Mouse (Mus musculus): ENCODE results near the gene Acat1. TPM values are rescaled to one million over a fixed set of nuclear protein-coding genes. Genes with fewer than 3 reads are reported as not detected.

Acat1 gene
- polyA plus RNA-seq, 1 experiment = 80.2 TPM

DNA sequence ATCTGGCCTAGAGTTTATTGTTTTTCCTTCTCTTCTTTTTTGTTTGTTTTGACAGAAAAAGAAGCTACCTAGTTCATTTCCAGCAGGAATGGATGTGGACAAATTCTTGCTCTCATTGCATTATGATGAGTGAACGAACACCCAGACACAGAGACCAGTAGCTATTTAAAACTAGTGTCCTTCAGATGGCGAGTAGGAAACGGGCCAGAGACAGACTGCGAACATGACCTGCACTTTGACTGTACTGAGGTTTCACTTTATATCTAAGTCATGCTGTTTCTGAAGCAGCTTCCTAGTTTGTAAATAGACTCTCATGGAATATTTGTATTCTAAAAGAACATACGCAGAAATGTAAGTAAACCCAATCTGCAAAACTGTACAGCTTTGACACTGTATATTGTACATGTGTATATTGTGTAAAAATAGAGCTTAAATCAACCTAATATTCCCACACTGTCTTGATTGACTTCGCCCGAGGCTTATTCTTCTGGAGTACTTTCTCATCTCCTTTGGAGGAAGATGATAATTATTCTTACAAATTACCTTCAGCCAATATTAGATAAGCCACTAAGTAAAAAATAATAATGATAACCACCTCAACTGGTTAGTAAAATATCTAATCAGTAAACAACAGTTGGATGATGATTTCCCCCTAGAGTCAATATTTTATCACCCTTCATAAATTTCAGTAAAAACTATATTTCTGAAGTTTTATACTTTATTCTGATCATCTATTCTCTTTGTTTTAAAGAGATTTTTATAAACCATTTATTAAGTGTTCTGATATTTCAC is 37.5 kb downstream of the Acat1 start:
- Histone ChIP-seq H3K4me1 (ENCODE audit: control insufficient read depth, insufficient read depth, low read length) (no peaks in the 10 kb centered on the region), H3K27ac (ENCODE audit: insufficient read depth, low read length) (no peak overlapping the region)
- WGBS = 82% methylated on average over 7 of the region's 7 CpGs

DNA sequence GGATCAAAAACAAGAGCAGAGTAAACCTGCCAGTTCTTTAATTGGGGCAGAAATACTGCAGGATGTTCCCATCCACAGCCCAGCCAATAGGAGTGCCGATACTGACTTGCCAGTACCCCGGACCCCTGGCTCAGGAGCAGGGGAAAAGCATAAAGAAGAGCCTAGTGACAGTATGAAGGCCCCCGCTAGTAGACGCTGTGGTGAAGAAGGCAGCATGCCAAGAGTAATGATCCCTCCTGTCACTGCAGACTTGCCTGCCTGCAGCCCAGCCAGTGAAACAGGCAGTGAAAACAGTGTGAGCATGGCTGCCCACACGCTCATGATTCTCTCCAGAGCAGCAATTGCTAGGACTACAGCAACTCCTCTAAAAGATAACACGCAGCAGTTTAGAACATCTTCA is 39.5 kb downstream of the Acat1 start:
- Histone ChIP-seq H3K27ac (ENCODE audit: insufficient read depth, low read length) (no peak overlapping the region), H3K4me3 (replicated peaks; ENCODE audit: insufficient read depth, low read depth, low read length) (no peak overlapping the region), H3K27me3 (ENCODE audit: control insufficient read depth, insufficient read depth, low read length) (no peaks in the 10 kb centered on the region), H3K4me1 (ENCODE audit: control insufficient read depth, insufficient read depth, low read length) (no peaks in the 10 kb centered on the region)
- peak; percentile 44; the same call in 1 of the 2 replicates for TF ChIP-seq CTCF (IDR thresholded peaks at IDR 0.05; ENCODE audit: borderline replicate concordance, insufficient read depth, low read depth, low read length)
- TF ChIP-seq POLR2A (IDR thresholded peaks at IDR 0.05; ENCODE audit: borderline replicate concordance, insufficient read depth, low read length) = no peak
- peak; percentile 34 to 41 for DNase-seq
- 42% methylated on average over 6 of the region's 6 CpGs for WGBS

More for the DNA sequence above, 37.5 kb downstream of the Acat1 start:
- Histone ChIP-seq H3K27me3 (ENCODE audit: control insufficient read depth, insufficient read depth, low read length) (no peaks in the 10 kb centered on the region), H3K4me3 (replicated peaks; ENCODE audit: insufficient read depth, low read depth, low read length) (no peak overlapping the region)
- TF ChIP-seq POLR2A (IDR thresholded peaks at IDR 0.05; ENCODE audit: borderline replicate concordance, insufficient read depth, low read length) = no peak
- no peak for TF ChIP-seq CTCF (IDR thresholded peaks at IDR 0.05; ENCODE audit: borderline replicate concordance, insufficient read depth, low read depth, low read length)
- no peak for DNase-seq

DNA sequence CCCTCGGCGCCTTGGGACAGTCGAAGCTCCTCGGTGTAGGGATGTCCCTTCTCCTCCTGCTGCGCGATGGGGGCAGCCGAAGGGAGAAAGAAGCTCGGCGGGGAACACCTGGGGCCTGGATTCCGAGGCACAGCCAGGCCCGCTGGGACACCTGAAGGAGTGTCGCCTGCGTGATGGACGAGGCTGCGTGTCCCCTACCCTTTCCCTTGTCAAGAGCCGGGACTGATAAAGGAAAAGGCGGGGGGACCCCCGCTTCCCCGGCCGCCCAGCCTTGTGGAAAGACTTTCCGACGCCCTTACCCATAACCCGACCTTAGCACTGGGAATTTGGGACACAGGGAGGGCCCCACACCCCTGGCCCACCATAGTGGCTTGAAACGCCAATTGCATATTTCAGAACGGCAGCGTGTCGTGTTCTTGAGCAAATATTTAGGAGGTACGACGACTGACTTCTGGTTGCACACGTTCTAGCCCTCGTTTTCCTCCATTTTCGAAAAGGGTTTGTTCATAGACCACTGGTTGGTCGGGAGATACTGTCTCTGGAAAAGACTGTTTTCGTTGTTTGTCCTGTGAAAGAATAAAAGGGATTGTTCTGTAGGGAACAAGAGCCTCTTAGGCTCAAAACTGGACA is 72.7 kb downstream of the Acat1 start:
- WGBS = under 1% methylated on average over 34 of the region's 34 CpGs
- no peak for DNase-seq
- Histone ChIP-seq H3K4me1 (ENCODE audit: control insufficient read depth, insufficient read depth, low read length) (no peaks in the 10 kb centered on the region; the same call in 1 of the 2 replicates), H3K4me3 (replicated peaks; ENCODE audit: insufficient read depth, low read depth, low read length) (peak overlapping the region; percentile 95), H3K27me3 (ENCODE audit: control insufficient read depth, insufficient read depth, low read length) (no peaks in the 10 kb centered on the region), H3K27ac (ENCODE audit: insufficient read depth, low read length) (0 out of 2 replicates have a peak overlapping the region, but pooled peaks have one; percentile 53)
- TF ChIP-seq POLR2A (IDR thresholded peaks at IDR 0.05; ENCODE audit: borderline replicate concordance, insufficient read depth, low read length) = no peak
- no peak for TF ChIP-seq CTCF (IDR thresholded peaks at IDR 0.05; ENCODE audit: borderline replicate concordance, insufficient read depth, low read depth, low read length)

DNA sequence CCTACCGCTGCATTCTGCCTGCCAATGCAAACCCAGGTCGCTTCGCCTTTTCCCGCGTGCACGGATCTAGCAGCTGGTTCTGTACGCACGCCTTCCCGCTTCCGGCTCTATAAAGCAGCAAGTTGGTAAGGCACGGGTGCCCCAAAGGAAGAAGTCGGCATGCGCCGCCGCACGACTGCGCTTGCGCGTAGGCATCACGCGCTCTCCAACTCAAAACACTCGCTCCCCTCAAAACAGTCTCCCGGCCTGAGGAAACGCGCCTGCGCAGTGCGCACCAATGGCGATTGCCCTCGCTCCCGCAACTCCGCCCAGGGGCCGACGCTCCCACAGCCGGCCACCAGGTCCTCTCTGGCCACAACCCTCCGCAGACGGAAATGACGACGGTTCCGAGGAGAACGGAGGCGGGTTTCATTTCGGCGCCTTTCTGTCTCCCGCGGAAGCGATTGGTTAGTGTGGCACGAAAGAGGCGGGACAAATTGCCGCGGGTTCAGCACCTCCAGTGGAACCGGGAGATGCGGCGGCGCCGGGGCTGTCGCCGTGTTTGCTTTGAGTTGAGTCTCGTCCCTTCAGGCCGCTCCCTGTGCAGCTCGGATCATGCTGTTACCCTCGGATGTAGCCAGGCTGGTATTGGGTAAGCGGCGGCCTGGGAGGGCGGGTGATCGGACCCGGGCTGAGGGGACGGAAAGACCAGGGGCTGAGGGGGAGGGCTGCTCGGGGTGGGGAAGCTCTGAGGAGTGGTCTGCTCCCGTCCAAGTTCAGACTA is 73.4 kb downstream of the Acat1 start, which contains the start of the genes Atm and Npat:
Atm (minus strand) TSS at position 183 of the 763 bp plus-strand sequence.
Npat (plus strand) TSS at position 490 of the 763 bp plus-strand sequence.
- peak within 1 kb of the TSS; percentile 95 for H3K4me3 ChIP-seq (replicated peaks; ENCODE audit: insufficient read depth, low read depth, low read length)
- WGBS = under 1% methylated on average over 69 of the region's 69 CpGs
- peak; percentile 72 for TF ChIP-seq POLR2A (IDR thresholded peaks at IDR 0.05; ENCODE audit: borderline replicate concordance, insufficient read depth, low read length)
- TF ChIP-seq CTCF (IDR thresholded peaks at IDR 0.05; ENCODE audit: borderline replicate concordance, insufficient read depth, low read depth, low read length) = no peak
- no peaks in the 10 kb centered on the region; the same call in 1 of the 2 replicates for H3K4me1 ChIP-seq (ENCODE audit: control insufficient read depth, insufficient read depth, low read length)
- H3K27ac ChIP-seq (ENCODE audit: insufficient read depth, low read length) = peak within 1 kb of the TSS; percentile 53; the same call in 1 of the 2 replicates
- peak; percentile 99 to 100 for DNase-seq
- no peaks in the 10 kb centered on the region for H3K27me3 ChIP-seq (ENCODE audit: control insufficient read depth, insufficient read depth, low read length)

DNA sequence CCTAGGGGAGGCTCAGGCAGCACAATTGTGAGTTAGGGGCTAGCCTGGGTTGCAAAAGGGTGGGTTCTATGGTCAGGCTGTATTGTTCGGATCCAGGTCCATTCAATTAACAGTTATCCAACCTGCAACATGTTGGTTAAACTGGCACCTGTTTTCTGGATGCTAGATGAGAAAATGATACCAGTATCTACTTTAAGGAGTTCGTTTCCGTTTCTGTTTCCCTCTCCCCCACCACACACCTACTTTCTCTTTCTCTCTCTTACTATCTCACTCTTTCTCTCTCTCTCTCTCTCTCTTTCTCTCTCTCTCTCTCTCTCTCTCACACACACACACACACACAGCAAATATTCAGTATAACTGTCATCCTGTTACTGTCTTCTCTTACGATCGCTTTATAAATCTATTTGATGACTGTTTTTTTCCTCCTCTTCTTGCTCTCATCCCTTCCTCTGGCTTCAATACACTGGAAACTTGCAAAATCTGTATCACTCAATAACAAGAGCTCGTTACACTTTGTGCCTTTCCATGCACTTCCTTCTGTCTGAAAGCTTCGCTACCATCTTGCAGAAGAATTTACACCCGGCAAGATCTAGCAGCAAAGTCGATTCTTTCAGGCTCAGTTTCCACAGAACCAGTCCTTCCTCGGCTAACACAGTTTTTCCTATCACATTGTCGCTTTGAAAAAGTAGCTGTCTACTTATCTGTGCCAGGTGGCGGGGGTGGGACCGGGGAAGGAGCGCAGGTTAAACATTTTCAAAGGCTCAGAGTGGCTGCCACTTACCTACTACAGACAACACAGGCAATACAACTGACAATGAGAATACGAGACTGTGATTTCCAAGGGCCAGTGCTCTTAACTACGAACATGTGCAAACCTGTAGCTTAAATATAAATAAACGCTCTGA is 74.5 kb downstream of the Acat1 start:
- Histone ChIP-seq H3K4me3 (replicated peaks; ENCODE audit: insufficient read depth, low read depth, low read length) (peak overlapping the region; percentile 65), H3K27me3 (ENCODE audit: control insufficient read depth, insufficient read depth, low read length) (no peaks in the 10 kb centered on the region), H3K27ac (ENCODE audit: insufficient read depth, low read length) (no peak overlapping the region), H3K4me1 (ENCODE audit: control insufficient read depth, insufficient read depth, low read length) (no peaks in the 10 kb centered on the region; the same call in 1 of the 2 replicates)
- no peak for TF ChIP-seq POLR2A (IDR thresholded peaks at IDR 0.05; ENCODE audit: borderline replicate concordance, insufficient read depth, low read length)
- TF ChIP-seq CTCF (IDR thresholded peaks at IDR 0.05; ENCODE audit: borderline replicate concordance, insufficient read depth, low read depth, low read length) = no peak
- DNase-seq = peak in 1 of 2 experiments; percentile 15
- WGBS = 12% methylated on average over 17 of the region's 17 CpGs

Other genes starting within 250 kb of the Acat1 start
- gene Kdelc2, start 226.4 kb downstream of the Acat1 start, polyA plus RNA-seq (2012; rRNA removed) = 3.0 and 3.5 TPM in 2 replicates
- 0.54 and 0.81 TPM in 2 replicates for gene 4930550C14Rik, start 208.1 kb downstream of the Acat1 start, polyA plus RNA-seq (2012; rRNA removed)
- gene Atm, start 73.6 kb downstream of the Acat1 start, polyA plus RNA-seq (2012; rRNA removed) = 7.2 and 8.0 TPM in 2 replicates
- gene Npat, start 73.3 kb downstream of the Acat1 start, polyA plus RNA-seq (2012; rRNA removed) = 10.5 and 11.5 TPM in 2 replicates
- gene Cul5, start 59.6 kb upstream of the Acat1 start, polyA plus RNA-seq (2012; rRNA removed) = 20.5 and 20.7 TPM in 2 replicates
- 0.65 and 0.71 TPM in 2 replicates for gene Rab39, start 95.8 kb upstream of the Acat1 start, polyA plus RNA-seq (2012; rRNA removed)
- gene Slc35f2, start 161.2 kb upstream of the Acat1 start, polyA plus RNA-seq (2012; rRNA removed) = 5.4 and 6.0 TPM in 2 replicates
- 1.3 and 1.6 TPM in 2 replicates for gene Sln, start 239.8 kb upstream of the Acat1 start, polyA plus RNA-seq (2012; rRNA removed)

Measured in cerebellum, adult 2 months (tissue).